Mouse (Mus musculus): Measurements from ENCODE around the gene Gpr135. TPM values are rescaled to one million over a fixed set of nuclear protein-coding genes. Genes with fewer than 3 reads are reported as not detected.
A peak's percentile ranks its signal among the peaks of the same experiment; 100 is the strongest.
"Not testable (repeated sequence)": the region's sequence is repeated elsewhere in the genome, so short reads cannot be mapped to it uniquely, and the experiment has no call there.

The Gpr135 gene
- total RNA-seq, 2 experiments from 2014 or later, result 0.59 to 0.67 TPM

DNA sequence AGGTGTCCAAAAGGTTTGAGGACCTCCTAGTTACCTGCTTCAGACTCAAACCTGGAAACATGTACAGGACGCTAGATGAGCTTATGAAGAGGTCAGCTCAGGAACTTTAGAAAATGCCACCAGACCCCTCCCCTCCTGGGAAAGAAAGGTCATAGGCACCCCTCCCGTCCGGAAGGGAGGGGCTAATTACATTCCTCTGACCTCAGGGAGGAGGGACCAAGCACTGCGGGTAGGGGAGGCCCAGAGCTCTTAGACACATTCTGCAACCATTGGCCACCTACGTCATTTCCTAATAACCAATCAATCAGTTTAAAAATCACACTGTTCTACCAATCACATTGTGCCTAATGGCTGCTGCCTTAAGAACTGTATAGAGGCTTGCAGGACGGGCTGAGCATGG lies 18.4 kb downstream of the Gpr135 start:
- no peak for DNase-seq

DNA sequence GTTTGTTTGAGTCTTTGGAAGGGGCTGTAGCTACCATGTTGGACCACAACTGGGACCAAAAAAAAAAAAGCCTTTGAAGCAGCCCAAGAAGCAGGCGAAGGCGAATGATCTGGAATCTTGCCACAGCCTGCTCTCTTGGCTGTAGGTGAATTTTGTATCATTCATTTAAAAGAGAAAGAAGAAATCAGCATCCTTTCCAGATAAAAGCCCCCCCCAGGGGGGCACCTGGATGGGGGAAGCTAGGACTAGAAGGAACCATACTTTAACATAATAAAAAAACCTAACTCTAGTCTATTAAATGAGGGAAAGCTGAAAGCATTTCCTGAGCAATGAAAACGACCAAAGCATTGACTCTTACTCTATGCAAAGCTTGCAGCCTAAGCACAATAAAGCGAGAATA lies 20.1 kb downstream of the Gpr135 start:
- no peak for DNase-seq

DNA sequence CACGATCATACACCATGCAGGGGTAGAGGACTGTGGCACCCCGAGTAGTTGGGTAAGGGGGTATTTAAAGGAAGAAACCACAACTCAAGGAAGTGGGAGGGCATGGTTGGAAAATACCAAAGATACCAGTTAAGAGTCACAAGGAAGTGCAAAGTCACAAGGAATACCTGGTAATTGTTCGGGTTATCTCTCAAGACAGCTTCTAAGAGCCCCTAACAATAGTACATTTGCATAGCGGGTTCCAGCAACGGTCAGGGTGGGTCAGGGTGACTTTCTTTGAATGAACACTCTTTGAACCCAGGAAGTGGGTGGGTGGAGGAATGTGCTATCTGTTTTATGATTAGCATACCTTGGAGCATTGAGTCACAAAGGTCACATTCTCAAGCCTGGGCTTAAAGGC lies 20.8 kb downstream of the Gpr135 start:
- not testable (repeated sequence) for DNase-seq

DNA sequence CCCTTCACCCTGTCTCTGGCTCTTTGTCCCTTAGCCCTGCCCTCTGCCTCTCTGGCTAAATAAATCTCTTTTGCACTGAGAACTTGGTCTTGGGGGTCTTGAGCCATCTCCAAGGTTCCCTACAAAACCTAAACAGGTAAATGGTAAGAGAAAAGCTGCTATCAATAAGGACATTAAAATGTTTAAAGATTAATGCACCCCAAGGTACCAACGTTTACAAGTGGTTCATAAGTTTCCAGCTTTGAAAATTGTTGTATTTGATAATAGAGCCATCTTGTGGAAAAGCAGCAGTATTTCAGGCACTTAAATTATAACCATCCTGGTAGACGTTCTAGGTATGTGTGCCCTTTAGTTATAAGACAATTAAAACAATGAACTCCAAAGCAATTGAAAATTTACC lies 23.4 kb downstream of the Gpr135 start:
- no peak for DNase-seq

DNA sequence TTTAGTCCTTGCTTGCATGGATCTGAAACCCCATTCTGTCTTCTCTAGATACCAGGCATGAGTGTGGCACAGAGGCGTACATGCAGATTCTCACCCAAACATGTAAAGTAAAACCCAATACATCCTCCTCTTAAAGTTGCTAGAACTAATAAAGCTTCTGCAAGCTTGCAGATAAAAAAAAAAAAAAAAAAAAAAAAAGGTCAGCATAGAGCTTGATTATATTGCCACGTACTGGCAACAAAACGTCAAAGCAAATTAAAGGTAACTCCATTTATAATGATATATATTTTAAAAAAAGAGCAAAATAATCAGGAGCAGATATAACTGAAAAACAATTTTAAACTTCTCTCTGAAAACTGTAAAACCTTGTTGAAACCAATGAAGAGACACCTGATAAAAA lies 29.7 kb downstream of the Gpr135 start:
- no peak for DNase-seq

DNA sequence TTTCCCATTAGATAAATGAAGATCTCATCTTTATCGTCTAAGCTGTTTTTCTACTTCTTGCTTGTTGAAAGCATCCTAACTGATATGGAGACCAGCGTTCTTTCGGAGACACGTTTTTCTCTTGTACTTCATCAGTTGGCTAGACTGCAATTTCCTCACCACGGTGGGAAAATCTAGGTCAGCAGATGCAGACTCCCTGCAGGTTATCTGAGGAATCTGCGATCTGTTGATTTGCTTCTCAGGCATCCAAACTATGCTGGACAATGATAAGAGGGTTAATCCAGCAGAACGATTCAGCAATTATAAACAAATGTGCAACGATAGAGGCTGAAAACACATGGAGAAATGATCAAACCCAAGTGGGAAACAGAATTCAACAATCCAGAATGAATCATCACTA lies 31.4 kb downstream of the Gpr135 start:
- DNase-seq, result no peak

DNA sequence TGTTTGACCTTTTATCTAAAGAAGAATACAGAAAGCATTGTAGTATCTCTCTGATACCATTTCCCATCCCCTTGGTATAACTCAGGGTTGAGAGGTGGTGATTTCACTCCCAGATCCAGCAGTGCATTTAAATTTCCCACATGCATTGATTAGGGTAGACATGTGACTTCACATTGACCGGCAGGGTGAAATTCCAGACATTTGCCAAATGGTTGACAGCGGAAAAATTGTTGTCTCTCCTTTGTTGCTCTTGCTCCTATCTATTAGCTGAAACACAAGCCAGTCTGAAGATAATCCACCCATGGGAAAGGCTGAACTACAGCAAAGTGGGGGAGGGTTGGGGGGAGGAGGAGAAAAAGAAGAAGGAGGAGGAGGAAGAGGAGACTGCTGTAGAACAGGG lies 32.1 kb downstream of the Gpr135 start:
- DNase-seq, result no peak

DNA sequence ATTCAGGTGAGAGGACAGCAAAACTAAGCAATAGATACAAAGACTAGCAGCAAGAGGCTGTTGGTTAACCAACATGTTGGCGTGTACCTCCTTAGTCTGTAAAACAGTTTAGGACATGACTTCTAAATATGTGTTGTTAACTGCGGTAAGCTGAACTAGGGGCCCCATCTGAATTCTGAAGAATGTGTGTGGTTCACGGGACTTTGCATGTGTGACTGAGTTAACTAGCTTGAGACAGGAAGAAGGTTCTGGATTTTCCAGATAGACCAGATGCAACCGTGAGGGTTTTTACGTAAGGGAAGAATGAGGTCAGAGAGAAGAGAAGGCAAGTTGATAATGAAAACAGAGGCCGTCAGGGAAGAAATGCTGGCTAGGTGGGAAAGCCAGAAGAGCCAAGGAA lies 33.9 kb downstream of the Gpr135 start:
- no peak for DNase-seq

DNA sequence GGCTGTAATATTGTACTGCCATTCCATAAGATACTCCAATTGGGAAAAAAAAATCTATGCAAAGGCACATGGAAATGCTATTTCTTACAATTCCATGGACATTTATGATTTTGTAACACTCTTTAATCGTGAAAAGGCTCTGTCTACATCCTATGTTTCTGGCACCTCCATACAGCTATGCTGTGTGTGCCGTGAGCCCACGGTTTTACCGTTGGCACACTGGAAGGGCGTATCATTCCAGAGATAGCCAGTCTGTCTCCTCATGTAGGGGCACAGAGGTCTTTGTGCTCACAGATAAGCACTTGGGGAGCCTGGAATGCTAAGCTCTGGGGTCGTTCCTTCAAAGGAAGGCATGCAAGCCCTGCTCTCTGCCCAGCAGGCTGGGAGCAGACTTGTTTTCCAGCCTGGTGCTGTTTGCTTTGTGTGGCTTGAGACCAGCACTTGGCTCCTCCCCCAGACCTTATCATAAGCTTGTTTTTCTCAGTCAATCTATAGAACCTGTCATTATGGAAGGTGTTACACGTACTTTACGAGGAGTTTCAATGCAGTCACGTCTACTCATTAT lies 34.7 kb downstream of the Gpr135 start:
- DNase-seq, result no peak

DNA sequence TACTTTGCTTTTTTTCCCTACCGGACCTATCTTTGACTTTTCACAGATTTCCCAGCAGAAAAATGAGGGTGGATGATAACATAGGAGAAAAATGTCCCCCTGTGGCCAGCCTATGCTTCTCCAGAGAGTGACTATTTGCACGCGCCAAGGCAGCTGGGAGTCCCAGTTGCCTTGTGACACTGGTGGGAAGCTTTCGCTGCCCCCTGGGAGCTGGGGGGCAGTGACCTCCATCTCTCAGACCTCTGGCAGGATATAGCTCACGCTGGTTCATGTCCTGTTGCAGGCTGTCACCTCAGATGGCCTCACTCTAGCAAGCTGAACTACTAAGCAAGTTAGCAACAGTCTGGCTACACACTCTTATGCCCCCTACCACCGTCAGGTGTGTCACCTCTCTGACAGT lies 39.1 kb downstream of the Gpr135 start:
- peak; percentile 64 for DNase-seq

DNA sequence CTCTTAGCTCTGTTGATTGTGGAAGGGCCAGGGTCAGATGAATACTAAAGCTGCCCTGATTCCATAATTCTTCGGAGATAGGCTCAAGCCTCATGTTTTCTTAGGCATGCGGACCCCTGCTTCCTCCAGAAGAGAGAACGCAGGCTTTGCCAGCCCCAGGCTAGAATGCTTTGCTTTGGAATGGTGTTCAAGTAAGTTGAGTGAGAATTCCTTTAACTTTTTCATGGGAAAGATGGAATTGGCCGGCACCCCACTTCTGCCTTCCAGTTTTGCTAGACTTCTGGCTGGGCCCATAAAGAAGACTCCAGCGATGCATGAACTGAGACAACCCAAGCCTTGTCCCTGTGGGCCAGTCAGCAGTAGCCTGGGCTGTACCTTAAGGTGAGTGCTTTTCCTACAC lies 39.8 kb downstream of the Gpr135 start:
- DNase-seq, result peak; percentile 55

DNA sequence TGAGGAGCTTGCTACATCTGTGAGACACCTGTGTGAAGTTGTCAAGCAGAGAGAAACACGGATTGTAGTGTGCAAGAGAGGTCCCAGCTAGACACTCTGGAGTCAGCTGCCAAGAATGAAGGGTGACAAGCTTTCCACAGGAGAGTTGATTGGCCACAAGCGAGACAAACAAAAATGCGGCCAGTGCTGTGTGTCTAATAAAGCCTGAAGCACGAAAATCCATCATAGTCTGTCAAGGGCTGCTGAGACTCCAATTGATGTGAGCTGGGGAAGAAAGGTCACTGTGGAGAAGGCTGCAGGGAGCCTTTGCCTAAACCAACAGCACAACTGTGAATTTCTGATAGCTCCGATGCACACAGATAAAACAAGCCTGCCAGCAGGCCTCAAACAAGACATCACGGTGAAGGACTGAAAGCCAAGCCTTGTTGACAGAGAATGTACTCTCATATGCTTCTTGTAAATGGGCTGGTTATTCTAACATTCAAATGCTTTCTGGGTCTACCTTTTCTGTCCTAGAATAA lies 45.6 kb downstream of the Gpr135 start:
- DNase-seq, result no peak

DNA sequence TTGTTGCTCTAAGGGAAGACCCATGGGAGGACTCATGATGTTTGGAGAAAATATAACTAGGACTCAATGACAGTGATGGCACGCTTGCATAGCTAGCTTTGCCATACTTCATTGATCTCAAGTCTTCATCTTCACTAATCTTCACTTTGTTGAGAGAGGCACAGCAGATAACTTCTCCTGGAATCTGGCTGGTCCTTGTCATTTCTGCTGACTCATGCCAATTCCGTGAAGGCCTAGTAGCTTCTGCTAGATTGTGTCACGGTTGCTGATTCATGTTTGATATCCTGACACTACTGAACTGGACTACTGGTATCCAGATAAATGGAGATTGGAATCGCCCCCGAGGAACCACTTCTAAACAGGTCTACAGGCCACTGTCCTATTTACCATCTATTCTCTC lies 47.4 kb downstream of the Gpr135 start:
- no peak for DNase-seq

DNA sequence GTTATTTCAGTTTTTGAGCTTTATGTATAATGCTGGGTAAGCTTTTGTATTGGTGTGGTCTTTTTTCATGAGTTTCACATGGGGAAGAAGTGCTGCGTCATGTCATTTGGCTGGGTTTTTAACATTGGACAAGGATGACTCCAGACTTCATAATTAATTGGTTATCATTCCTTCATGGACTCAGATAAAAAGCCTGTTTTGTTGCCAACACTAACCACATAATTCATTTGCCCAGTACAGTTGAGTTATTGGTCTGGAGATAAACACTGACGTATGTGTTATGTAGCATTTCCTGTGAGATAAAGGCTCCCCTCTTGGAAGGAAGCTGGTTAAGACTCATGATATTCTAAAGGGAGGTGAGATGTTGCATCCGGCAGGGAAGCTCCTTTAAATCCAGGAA lies 48.1 kb downstream of the Gpr135 start:
- DNase-seq, result no peak

DNA sequence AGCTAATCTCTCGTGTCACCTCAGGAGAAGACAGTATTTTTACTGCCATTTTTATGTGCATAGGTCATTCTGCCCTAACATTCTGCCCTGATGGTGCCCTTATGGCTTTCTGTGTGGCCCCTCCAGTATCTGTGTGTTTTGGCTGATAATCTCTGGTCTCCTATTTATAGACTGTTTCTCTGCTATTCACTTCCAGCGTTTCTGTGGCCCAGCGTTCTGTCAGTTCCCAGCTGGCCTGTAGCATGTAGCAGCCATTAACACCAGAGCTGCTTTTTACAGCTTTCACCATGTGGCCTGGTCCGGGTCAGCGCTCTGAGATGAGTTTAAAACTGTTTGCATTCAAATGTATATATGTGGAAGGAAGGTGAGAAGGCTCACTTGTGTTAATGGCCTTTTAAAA lies 49.4 kb downstream of the Gpr135 start:
- peak; percentile 38 for DNase-seq

DNA sequence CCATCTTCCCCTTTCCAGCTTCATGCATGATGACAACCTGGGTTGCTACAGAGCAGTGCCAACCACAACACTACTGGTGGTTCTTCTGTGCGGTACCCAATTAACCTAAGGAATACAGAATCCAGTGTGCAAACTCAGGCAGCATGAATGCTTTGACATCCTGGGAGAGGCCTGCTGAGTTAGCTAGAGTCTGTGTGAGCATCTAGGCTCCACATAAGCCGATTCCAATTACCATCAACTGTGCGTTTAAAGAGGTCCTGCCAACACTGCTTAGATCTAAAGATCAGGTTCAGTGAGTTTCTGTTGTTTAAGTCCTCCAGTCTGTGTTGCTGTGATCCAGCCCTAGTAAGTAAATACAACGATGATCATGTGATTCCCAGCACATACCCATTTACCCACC lies 50.6 kb downstream of the Gpr135 start:
- DNase-seq, result no peak

Other genes with a start within 250 kb of the Gpr135 start
- gene Daam1, start 240.0 kb downstream of the Gpr135 start, total RNA-seq (2021), result 10 to 100 TPM; 88.8 to 92.1 TPM
- 10 to 100 TPM; 12.2 to 13.7 TPM for gene L3hypdh, start 14.3 kb upstream of the Gpr135 start, total RNA-seq (2021)
- gene Jkamp, start 14.5 kb upstream of the Gpr135 start, total RNA-seq (2021), result 10 to 100 TPM; 33.2 to 36.1 TPM
- not detected for gene Ccdc175, start 113.9 kb upstream of the Gpr135 start, total RNA-seq (2021)

Measured in heart, postnatal 4 days (tissue).